Mouse (Mus musculus) monocyte, adult 2 months (primary cell): ENCODE data around the gene Dcaf8.
A peak's percentile ranks its signal among the peaks of the same experiment; 100 is the strongest.

ENCODE experiments used
- DNase-seq, 2 experiments: peaks; one replicate each; pipeline ENCODE4 v3.0.0; 2022; ENCODE audit warnings: low spot score in 2 of 2, low read depth in 1 of 2

The Dcaf8 gene

DNA sequence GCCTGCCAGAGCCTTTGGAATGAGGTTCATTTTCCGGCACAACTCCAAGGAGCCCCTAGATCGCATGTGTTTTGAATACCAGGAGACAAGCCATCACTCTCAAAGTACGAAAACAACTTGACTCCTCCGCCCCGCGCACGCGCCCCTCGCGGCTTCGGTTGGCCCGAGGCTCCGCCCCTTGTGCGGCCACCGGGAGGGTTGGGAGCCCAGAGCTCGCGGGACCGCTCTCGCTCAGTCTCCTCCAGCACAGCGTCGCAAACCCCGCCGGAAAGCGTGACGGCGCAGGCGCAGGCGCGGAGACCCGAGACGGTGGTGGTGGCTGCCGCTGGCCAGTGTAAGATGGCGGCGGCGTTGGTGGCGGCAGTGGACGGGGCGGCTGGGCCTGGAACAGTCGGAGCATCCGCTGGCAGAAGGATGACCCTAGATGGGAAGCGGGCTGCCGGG is at the start of gene Dcaf8:
Gene Dcaf8, plus strand, starts transcription at position 250 of the 444 bp plus-strand sequence.
- DNase-seq = peak; percentile 94 to 96

DNA sequence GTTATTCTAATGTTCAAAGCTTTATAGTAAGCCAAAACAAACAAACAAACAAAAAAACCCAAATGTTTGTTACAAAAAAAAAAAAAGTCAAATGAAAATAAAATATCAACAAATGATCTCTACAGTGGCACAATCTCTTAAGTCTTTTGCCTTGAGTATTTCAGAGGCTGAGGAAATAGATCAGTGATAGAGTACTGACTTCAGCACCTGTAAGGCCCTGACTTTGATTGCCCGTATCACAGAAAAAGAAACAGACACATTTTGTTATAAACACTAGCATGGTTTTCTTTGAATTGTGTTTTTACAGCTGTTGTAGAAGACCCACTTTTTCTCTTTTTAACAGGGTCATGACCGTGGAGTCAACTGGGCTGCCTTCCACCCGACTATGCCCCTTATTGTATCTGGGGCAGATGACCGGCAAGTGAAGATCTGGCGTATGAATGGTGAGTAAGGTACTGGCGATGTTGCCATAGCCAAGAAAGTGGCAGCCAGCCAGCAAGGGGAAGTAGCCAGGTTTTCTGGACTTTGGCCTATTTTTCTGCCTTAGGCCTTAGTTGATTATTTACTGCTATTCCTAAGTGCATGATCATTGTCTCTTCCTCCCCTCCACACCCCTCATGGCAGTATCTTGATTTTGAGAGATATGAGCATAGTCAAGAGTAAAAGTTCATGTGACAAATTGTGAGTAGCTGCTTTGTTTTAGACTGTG is 48.4 kb upstream of the Dcaf8 start:
- DNase-seq = no peak

DNA sequence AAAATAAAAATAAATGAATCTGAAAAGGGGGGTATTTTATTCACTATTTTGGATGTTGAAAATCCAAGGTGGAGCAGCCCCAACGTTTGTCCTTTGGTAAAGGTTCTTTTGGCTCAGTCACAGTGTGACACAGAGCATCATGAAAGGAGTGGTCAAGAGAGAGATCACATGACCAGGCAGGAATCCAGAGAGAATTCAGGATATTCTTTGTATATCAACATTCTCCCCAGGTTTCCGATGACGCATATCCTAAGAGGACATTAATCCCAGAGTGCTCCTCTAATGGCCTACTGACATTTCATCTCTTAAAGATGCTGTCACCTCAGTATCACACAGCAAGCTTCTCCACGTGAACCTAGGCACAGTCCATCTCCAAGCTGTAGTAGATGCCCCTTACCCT is 44.3 kb upstream of the Dcaf8 start:
- no peak for DNase-seq

DNA sequence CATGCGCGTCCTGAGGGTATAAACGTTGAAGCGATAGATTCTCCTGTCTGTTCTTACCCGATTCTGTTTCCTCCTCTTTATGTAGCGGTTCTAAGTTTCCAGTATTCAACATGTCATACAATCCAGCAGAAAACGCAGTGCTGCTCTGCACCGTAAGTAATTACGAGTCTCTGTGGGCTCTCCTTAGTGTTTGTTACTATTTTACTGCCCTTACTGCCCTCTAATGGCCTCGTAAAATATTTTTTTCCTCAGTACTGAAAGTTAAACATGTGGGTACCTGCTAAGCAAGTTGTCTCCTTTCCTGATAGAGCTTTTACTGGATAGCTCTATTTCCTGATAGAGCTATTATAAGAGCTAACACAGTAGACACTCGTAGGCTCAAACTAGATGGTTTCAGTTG is 42.8 kb upstream of the Dcaf8 start:
- DNase-seq = no peak

DNA sequence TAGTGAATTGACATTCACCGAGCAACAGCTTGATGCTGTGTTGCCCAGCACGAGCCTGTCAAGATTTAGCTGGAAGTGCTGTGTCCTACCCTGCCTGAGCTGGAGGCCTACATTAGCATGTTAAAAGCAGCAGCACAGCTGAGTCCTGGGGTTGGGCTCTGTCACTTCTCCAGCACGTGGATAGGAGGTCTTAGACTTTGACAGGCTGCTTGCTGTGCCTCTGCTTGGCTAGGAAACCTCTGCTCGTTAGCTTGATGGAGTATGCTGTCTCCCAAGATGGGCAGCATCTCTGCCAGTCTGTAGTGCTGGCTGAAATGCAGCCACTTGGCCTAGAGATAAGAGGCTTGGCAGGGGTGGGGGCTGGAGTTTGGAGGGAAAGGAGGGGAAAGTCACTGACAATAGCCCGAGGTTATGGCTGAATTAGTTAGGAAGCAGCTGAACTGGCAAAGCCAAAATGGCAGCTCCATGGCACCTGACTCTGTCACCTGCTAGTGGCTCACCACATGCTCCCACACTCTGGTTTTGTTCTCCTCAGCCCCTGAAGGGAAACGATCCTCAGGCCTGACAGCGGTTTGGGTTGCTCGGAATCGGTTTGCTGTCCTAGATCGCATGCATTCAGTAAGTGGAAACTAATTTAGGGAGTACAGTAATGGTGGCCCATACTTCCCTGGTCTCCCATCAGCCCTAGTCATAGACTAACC is 40.0 kb upstream of the Dcaf8 start:
- DNase-seq = no peak

DNA sequence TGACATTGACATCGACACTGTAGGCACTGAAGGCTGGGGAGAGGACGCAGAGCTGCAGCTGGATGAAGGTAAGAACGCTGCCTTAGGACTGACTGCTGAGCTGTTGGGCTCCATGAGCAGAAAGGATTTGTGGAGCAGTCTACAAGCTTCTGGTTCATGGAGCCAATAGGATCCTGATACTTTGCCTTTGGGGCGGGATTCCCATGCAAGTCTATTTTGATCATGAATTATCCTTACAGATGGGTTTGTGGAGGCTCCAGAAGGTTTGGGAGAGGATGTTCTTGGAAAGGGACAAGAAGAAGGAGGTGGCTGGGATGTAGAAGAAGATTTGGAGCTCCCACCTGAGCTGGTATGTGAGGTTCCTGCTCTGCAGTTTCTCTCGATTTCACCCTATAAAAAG is 30.9 kb upstream of the Dcaf8 start:
- no peak for DNase-seq

DNA sequence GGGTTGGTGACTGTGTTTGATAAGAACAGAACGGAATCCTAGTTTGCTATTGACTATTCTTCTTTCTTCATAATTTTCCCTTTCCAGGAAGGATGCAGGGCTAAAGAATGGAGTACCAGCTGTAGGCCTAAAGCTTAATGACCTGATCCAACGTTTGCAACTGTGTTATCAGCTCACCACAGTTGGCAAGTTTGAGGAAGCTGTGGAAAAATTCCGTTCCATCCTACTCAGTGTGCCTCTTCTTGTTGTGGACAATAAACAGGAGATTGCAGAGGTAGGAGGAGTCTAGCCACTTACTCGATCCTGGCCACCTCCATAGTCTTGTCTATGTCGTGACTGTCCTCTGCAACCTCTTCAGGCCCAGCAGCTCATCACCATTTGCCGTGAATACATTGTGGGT is 28.8 kb upstream of the Dcaf8 start:
- no peak for DNase-seq

DNA sequence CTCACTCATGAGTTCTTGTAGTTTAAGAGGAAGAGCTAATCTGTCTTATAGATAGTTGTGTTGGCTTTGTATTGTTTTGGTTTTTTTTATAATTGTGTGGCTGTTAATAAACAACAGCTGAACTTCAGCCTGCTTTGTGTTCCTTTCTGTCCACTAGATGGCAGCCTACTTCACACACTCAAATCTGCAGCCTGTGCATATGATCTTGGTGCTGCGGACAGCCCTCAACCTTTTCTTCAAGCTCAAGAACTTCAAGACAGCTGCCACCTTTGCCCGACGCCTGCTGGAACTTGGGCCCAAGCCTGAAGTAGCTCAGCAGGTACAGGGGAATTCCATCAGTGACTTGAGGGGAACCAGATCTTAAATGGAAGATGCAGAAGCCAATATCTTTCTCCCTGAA is 28.2 kb upstream of the Dcaf8 start:
- no peak for DNase-seq

DNA sequence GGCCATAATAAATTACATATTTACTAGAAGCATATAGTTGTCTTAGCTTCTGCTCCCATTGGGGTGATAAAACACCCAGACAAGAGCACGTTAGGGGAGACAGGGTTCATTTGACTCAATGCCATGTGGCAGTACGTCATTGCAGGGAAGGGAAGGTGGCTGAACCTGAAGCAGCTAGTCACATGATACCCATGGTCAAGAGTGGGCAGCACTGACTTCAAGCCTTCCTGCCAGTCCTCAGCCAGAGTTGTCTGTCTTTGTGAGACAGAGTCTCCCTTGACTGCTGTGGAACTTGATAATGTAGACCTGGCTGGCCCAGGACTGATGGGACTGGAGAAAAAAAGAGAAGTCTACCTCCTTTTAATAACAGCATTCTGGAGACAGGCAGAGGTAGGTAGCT is 25.2 kb upstream of the Dcaf8 start:
- DNase-seq = no peak

DNA sequence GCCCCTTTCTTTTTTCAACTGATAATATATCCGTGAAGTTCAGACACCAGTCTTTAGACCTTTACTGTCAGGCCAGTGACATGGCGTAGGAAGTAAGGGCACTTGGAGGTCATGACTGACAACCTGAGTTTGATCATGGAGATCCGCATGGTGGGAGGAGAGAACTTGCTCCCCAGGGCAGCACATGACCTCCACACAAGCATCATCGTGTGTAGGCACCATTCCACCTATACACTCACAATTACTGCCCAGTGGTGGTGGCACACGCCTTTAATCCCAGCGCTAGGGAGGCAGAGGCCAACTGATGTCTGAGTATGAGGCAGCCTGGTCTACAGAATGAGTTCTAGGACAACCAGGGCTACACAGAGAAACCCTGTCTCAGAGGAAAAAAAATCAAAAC is 23.3 kb upstream of the Dcaf8 start:
- no peak for DNase-seq

DNA sequence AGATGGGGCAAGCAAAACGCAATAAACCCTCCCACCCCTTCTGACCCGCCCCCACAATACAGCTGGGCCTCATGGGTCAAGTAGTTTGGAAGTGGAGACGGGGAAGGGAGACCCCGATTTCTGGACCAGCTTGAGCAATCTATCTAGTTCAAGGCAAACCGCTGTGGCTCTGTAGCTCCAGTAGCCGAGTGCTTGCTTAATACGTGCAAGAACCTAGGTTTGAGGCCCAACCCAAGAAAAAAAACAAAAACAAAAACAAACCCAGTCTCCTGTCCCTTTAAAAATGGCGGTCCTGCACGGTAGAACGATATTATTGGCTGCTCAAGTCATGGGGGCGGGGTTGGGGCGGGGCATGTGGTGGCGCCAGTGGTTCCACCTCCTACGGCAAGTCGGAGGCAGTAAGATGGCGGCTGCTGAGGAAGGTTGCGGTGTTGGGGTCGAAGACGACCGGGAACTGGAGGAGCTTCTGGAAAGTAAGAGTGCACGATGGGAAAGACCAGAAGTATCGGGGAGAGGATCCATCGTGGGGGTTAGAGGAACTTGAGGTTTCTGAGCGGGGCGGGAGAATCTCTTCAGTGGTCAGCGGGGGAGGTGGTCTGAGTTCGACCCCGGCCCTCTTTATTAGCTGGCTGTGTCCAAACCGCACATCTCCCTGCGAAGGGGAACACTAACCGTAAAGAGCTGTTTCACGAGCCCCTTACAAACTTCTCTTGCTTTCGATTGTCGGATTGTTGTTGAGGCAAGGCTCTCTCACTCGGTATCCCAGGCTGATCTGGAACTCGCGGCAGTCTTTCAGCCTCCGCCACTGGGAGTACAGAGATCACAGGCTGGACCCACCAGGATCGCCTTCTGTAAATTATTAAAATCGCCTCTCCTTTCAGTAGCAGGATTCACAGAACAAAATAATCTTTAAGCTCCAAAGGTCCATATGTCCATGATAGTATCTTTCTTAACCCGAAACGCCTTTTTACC is 21.2 kb upstream of the Dcaf8 start, which contains the start of gene Pex19:
Gene Pex19, plus strand, starts transcription at position 380 of the 972 bp plus-strand sequence.
- peak in 1 of 2 experiments; percentile 49 for DNase-seq

DNA sequence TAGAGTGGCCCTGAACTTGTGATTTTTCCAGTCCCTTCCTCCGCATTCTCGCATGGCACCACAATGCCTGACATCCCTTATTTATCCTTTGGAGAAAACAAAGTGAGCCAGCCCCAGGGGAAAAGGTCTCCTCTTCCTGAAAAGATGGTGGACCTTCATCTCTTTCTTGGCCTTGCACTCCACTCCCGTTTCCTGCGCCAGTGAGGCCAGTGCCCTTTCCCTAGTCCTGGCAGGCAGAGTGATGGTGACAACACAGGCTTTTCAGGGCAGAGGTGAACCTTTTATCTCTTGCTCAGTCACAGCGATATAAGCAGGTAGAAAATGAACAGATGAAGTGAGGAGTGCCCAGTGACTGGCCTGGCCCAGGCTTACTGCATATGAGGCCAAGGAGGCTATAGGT is 20.4 kb upstream of the Dcaf8 start:
- DNase-seq = no peak

DNA sequence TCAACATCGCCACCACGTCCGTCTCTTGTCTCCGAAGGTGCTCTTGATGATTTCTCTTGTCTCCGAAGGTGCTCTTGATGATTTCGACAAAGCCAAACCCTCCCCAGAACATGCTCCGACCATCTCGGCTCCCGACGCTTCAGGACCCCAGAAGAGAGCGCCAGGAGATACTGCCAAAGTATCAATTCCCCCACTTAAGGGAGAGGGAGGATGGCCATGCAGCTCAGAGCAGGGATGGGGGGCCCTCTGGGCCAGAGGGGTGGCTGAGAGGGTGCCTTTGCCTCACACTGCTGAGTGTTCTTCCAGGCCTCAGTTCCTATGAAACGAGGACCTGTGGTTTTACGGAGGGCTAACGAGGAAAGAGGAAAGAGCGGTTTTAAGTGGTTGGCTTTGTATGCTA is 19.3 kb upstream of the Dcaf8 start:
- DNase-seq = no peak

DNA sequence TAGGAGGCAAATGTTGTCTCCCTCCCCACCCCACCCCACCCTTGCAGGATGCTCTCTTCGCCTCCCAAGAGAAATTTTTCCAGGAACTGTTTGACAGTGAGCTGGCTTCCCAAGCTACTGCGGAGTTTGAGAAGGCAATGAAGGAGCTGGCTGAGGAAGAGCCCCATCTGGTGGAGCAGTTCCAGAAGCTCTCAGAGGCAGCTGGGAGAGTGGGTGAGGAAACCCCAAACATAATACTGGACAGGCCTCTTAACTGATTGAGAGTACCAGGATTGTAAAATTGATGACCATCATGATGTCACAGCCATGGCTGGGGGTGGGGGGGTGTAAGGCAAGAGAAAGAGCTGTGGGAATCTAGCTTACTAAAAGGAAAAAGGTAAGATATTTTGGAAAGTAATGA is 18.8 kb upstream of the Dcaf8 start:
- no peak for DNase-seq

DNA sequence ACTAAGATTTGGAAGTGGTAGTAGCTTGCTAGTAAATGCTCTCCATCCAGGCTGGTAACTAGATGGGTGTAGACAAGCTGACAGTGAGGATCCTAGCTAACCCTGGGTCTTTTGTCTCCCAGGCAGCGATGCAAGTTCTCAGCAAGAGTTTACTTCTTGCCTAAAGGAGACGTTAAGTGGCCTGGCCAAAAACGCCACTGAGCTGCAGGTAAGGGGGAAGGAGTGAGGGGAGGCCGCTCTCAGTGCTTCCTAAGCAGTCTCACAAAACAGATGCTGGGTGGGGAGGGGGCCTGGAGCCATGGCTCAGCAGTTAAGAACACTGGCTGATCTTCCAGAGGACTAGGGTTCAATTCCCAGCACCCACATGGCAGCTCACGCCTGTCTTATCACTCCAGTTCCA is 18.1 kb upstream of the Dcaf8 start:
- no peak for DNase-seq

DNA sequence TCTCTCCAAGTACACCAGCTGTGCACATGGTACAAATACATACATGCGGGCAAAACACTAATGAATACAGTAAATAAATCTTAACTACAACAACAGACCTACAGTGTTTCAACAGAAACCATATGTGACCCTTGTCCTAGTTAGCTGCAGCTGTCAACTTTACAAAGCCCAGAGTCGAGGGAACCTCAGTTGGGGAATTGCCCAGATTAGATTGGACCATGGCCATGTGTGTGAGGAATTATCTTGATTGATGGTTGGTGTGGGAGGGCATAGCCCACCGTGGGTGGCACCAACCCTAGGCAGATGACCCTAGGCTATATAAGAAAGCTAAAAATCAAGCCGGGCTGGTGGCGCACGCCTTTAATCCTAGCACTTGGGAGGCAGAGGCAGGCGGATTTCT is 15.6 kb upstream of the Dcaf8 start:
- DNase-seq = no peak

DNA sequence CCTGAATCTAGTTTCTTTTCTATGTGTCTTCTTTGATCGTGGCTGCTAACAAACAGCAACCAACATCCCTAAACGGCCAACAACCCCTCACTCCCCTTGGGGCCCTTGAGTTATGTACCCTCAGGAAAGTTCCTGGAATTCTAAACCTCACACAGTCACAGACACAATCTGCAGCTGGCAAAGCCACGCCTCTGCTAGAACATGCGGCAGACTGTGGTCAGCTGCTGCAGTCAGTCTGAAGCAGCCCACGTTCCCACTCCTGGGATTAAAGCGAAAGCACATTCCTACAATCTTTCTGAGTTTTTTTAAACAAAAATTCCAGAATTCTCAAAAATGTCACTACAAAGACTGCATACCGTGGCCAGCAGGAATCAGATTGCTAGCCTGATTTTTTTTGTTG is 14.3 kb upstream of the Dcaf8 start:
- no peak for DNase-seq

DNA sequence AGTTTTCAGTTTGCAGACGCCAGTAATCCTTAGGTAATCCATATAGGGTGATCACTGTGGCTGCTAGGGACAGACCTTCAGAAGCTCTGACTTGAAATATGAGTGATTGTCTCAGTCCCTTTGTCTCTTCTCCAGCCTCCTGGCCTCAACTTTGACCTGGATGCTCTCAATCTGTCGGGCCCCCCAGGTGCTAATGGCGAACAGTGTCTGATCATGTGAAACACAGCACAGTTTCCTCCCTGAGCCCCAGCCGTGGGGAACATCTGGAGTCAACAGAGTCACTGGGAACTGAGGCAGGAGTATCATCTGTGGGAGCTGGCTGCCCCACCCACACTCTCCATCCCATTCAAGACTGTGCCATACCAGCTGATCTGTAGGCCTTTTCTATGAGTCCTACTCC is 13.8 kb upstream of the Dcaf8 start:
- DNase-seq = no peak

DNA sequence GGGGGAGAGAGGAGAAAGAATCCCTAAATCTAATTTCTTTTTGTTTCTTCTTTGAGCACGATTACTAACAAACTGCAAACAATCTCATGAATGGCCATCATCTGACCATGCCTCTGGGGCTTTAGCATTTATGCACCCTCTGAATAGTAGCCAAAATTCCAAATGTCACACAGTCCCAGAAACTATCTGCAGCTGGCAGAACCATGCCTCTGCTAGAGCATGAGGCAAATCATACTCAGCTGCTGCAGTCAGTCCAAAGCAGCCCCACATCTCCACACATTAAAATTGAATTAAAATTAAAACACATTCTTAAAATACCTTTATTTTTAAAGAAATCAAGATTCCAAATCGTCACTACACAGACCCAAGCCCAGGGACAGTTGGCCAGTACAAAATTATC is 7.7 kb upstream of the Dcaf8 start:
- no peak for DNase-seq

DNA sequence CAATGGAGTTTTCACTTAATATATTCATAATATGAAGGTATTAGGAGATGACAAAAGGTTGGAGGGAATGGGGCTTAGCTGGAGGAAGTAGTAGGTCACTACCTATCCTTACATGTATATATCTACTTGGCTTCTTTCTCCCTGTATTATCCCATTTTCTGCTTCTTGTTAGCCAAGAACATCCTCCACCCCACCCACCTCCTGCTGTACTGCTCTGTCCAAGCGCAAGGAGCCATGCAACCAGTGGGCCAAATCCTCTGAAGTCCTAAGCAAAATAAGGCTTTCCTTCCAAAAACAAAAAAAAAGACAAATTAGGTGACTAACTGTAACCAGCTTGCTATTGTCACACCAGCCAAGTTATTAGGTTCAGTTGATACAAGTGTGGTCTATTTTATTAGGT is 7.1 kb upstream of the Dcaf8 start:
- DNase-seq = no peak

DNA sequence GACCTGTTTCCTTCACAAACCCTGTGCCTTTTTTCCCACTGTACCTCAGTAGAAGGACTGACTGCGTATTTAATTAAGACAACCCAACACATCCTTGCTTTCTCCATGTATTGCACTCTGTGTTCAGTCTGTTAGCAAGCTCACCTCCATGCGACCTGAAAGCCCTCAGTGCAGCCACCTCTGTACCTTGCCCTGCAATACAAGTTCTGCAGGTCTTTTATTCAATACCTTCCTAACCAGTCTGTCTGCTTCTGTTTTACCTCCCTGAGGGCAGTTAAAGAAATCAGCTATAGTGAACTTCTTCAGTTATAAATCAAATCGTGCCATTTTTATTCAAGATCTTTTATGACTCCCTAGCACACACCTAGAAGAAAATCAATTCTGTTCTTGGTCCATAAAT is 6.4 kb upstream of the Dcaf8 start:
- no peak for DNase-seq

DNA sequence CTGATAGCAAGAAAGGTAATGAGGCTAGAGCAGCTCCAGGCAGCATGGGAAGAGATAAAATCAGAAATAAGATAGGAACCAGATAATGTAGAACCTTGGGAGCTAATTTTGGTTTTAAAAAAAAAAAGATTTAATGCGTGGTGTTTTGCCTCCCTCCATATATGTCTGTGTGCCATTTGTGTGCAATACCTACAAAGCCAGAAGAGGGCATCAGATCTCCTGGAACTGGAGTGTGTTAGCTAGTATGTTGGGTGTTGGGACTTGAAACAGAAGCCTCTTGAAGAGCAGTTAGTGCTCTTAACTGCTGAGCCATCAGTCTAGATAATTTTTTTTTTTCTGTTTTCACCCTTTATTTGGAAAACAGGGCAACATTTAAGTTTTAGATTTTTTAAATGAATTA is 4.3 kb upstream of the Dcaf8 start:
- peak in 1 of 2 experiments; percentile 19 for DNase-seq
